Mouse (Mus musculus) cortical plate, adult 2 months (tissue): ENCODE measurements at regions not wholly inside any gene's neighbourhood (a gene's known extent, or its start where the extent isn't known, plus 50 kb on each side); places are given as distances from the start of the nearest gene placed in this dataset.

Source experiments
- CTCF ChIP-seq: fragments of 200-500 bp; IDR thresholded peaks from 2 replicates; pipeline ENCODE4 v1.5.1; 2011; ENCODE audit warnings: mild to moderate bottlenecking, control low read depth, low read length; ENCODE audit not compliant: insufficient read depth; ENCODE audit errors: extremely low read depth
- POLR2A ChIP-seq: fragments of 200-500 bp; IDR thresholded peaks from 2 replicates; pipeline ENCODE4 v1.6.1; 2011; ENCODE audit warnings: mild to moderate bottlenecking, low read length, control low read depth; ENCODE audit not compliant: insufficient read depth; ENCODE audit errors: extremely low read depth

DNA sequence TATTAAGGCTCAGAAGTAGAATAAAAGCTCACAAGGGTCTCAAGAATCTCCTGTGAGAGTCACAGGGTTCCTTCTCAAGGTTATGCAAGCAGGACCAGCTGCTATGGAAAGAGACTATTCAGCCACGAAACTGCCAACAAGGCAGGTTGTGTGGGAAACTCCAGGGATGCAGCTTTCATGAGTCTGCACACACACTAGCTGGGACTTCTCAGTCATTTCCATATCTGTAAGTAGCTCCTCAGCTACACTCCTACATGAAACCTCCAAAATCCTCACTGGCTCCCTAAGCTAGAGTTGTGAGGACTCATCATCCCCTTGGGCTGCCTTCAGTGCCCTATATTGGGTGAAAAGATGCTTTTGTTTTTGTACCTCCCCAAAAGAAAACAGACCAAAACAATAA, 291.6 kb downstream of the Ptbp2 start:
- no peak for TF ChIP-seq CTCF
- TF ChIP-seq POLR2A = no peak
